Mouse (Mus musculus) R1 (cell line): ENCODE results near the gene Vasn.

Source experiments
- DNase-seq: peaks from one replicate; pipeline ENCODE4 v3.0.0-alpha.2; 2018; ENCODE audit warnings: low read depth, low spot score

The Vasn gene

DNA sequence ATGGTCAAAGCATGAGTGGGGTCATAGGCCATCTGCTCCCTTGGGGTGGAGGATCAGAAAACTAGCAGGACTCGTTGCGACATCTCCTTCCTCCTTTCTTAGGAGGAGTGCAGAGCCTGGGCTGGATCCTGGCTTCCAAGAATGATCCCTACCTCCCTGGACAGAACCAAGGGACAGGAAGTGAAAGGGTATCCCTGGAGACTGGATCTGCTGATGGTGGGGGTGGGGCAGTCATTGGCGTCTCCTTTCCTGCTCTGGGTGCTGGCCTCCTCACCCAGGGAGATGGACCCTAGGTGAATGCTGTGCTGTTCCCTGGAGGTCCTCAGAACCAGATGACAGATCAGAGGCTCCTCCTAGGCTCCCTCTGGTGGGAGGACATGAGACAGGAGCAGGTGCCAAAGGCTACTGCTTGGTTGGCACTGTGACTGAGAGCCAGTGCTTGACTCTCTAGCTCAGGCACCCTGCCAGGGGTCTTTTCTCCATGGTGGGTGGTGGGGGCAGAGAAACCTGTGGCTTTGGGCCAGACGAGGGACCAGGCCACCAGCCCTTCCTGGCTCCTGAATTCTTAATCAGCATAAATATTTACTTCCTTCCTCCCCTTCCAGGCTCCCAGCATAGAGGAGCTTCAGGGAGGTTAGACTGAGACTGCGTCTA lies 33.2 kb upstream of the Vasn start:
- DNase-seq: peak; percentile 43

DNA sequence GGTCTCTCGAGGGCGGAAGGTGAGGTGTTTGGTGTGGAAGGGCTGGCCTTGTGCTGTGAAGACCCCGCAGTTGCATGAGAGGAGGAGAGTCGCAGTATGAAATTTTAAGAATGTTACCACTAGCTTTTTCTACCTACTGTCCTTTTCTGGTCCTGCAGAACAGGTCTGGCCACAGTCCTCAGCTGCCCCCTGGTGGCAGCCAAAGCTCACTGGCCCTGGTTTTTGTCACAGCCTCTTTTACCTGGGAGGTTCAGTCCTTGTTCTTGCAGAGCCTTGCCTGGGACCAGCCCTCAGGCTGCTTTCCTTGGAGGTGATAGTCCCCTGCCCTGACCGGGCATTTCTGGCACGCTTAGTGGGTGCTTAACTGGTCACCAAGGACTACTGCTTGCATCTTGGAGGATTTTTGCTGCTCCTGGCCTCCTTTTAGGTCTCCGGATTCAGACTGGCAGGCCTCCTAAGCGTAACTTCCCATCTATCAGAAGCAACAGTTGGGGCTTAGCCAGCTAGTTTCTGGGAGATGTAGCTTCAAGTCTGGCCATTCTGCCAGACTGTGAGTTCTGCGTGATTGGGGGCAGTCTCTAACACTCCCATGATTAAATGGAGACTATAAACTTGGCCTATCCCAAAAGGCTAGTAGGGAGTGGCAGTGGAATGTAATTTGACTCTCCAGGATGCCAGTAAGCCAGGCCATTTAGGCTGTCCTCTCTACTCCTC lies 31.8 kb upstream of the Vasn start:
- peak; percentile 86 for DNase-seq

DNA sequence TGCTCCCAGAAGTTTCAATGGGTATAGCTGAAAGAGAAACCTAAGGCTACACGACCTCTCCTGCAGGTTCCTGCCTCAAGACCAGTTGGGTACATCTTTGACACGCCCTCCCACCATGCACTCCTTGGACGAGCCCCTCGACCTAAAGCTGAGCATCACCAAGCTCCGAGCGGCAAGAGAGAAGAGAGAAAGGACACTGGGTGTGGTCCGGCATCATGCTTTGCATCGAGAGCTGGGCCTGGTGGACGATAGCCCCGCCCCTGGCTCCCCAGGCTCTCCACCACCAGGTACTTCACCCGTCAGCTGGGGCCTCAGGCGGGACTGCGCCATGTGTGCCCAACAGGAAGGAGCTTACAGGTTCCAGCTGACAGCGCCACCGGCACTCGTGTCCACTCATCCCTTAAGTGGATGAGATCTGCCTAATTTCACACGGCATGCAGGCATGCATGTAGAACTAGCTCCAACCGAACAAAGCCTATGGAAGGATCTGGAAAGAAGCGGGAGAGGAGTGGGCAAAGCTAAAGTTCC lies 31.1 kb upstream of the Vasn start:
- DNase-seq: no peak

DNA sequence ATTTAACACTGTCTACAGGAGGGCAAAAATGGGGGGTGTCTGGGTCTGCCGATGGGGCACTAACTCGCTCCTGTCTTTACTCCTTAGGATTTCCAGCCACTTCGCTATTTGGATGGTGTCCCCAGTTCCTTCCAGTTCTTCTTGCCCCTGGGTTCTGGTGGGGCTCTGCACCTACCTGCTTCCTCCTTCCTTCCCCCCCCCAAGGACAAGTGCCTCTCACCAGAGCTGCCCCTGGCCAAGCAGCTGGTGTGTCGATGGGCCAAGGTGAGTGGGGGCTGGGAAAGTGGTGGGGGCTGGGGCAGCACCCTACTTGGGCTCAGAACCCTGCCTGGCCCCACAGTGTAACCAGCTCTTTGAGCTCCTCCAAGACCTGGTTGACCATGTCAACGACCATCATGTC lies 28.5 kb upstream of the Vasn start:
- no peak for DNase-seq

DNA sequence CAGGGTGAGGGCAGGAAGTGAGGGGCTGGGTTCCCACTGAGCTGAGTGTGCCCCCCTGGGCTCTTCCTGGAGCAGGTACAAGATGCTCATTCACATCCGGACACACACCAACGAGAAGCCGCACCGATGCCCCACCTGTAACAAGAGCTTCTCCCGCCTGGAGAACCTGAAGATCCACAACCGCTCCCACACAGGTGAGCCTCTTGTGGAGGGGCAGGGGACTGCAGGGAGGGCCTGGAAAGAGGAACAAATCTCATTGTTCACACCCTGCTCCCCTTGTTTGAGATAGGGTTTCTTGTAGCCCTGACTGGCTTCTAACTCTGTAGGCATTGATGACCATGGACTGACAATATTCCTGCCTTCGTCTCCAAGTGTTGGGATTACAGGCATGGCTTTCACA lies 28.1 kb upstream of the Vasn start:
- peak; percentile 69 for DNase-seq

DNA sequence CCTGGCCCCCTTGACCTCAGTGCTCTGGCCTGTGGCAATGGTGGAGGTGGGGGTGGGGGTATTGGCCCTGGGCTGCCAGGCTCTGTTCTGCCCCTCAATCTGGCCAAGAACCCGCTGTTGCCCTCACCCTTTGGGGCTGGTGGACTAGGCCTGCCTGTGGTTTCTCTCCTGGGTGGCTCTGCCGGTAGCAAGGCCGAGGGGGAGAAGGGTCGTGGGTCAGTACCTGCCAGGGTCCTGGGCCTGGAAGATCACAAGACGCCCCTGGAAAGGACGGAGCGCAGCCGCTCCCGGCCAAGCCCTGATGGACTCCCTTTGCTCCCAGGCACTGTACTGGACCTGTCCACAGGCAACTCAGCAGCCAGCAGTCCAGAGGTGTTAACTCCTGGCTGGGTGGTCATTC lies 26.0 kb upstream of the Vasn start:
- no peak for DNase-seq

DNA sequence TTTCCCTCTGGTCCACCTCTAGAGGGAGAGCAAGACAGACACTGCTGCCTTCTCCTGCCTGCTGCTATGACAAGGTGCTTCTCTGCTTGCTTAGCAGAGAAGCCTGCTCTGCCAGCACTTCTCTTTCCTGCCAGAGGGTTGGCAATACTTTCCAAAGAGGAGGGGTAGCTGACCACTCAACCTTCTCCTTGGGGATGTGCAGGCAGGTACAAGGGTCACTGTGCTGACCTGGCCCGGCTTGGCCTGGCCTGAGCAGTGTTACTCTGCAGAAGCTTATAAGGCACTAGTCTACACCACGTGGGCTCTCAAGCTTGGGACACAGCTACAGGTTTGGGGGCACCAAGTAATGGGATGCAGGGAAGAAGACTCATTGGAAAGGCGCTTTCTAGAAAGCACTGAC lies 25.1 kb upstream of the Vasn start:
- no peak for DNase-seq

DNA sequence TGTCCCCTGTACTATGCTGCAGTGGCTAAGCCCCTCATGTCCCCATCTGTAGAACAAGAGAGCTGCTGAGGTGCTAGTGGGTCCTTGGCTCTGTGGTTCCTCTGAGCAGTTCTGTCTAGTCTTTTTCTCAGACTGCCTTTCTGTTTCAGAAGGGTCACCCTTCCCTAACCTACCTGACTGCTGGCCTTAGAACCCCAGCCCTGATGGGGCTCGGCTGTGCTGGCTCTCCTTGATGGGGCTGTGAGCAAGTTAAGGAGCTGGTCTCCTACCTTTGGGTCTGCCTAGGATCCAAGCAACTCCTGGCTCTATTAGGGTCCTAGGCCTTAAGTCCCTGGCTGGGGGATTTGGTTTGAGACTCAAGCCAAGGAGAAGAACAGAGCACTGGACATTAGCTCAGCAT lies 24.4 kb upstream of the Vasn start:
- no peak for DNase-seq

DNA sequence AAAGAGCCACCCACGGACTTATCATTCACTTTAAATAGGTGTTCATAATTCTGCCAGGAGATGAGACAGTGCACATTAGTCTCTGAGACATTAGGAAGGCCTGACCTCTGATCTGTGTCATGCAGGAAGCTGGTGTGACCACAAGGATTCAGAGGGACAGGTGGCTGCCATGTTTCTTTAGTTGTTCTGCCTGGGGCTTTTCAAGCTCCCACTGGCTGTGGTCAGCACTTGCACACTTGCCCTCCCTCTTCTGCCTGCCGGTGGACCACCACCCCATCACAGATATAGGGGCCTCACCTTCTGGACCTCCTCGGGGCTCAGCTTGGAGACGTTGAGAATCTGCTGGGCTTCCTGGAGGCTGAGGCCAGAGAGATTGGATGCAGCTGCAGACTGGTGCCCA lies 22.9 kb upstream of the Vasn start:
- DNase-seq: no peak

DNA sequence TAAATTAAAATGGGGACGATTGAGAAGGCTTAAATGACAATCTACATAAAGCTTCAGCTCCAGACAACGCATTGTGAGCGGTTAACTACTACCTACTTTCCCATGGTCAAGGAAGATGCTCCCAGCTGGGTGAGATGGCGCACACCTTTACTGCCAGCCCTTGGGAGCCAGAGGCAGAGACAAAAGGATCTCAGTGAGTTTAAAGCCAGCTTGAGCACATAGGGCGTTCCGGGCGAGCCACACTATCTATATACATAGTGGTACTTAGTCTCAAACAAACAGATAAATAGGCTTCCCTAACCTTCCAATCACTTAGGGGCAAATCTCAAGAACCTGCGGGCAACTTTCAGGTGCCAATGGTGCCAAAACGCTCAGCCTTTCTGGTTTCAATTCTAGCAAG lies 15.7 kb upstream of the Vasn start:
- peak; percentile 46 for DNase-seq

DNA sequence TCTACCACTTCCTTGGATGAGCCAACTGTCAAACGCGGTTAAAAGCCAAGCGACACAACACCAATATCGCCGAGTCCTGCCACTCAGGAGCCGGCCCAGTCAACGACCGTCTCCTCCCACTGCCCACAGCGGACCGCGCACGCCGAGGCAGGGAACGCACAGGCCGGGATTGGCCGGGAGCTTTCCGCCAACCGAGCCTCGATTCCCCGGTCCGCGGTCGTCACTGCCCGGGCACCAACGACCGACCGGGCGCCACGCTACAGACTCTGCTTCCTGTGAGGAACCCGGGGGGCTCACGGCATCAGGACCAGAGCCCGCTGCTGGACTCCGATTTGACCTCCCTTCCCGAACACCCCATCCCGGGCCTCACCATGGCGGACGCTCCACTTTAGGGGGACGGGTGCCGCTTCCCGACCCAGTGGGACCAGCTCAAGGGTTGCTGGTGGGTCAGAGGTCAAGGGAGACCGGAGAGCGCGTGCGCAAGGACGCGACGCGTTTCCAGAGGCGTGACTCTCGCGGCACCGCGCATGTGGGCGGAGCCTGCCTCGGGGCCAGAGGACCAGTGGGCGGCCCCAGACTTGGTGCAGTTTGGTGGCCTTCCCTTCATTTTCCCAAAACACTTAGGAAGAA lies 15.1 kb upstream of the Vasn start, which contains the start of gene Pam16:
Gene Pam16 (minus strand): TSS at position 508 of the 630 bp plus-strand sequence.
- peak; percentile 93 for DNase-seq

DNA sequence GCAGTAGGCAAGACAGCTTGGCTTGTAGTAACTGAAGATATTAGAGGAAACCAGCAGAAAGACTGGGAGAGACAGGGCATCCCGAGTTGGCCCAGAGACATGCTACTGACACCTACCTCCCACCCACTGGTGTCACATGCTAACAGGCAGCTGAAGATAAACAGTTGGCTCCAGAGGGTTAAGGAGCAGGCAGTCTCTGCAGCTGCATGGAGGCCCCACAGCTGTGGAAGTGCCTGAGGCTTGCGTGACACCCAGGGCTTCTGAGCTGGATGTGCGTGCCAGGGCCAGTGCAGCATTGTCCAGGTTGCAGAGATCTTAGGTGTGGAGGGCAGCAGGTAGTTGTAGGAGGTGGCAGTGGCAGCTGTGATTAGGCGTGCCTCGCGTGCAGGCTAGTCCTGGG lies 12.6 kb upstream of the Vasn start:
- DNase-seq: no peak

DNA sequence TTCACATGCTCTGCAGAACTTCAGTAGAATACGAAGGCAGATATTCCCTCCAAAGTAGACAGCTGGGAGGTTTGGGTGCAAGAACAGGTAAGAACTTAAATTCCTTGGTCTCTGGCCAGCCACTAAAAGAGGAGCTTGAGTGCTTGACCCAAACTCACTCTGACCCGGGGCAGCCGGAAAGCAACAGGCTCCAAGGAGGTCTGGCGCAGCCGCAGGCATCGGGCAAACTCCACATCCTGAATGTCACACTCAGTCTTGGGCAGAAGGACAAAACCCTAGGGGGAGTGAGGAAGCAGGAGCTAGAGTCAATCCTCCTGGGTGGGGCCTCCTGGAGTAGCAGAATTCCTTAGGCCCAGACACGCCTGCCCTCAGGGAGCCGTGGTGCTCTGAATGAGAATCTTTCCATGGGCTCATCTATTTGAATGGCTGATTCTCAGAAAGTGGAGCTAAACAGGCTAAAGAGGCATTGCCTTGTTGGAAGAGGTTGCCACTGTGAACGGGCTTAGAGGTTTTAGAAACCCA lies 10.8 kb upstream of the Vasn start:
- DNase-seq: peak; percentile 70

DNA sequence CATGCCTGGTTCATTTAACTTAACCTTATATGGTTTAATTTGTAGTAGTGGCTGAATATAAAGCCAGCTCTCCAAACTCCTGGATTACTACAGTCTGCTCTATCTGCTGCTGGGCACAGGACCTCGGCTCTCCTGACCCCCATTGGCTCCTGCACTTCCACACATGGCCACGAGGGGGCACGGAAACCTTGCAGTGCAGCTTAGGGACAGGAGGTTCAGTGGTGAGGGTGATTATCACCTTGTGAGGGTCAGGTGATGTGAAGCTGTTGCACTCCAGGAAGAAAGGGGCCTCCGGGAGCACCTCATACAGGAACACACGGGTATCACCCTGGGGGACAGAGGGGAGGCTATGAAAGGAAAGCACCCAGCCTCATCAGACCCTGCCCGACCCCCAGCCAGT lies 9.8 kb upstream of the Vasn start:
- DNase-seq: peak; percentile 75

DNA sequence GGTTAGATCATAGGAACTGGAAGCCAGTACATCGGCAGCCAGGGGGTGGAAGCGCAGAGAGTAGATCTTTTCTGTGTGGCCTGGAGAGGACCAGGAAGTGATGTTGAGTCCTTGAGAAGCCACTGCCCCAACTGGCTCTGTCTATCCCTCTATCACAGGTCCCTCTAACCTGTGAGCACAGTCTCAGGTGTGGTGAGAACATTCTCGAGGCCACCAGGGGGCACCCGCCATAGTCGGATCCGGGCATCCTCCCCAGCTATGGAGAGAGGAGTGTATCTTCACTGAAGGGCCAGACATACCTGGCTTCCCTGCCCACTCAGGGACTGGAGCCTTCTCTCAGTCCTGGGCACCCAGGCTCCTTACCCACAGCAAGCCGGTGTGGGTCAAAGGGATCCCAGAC lies 7.7 kb upstream of the Vasn start:
- peak; percentile 73 for DNase-seq

DNA sequence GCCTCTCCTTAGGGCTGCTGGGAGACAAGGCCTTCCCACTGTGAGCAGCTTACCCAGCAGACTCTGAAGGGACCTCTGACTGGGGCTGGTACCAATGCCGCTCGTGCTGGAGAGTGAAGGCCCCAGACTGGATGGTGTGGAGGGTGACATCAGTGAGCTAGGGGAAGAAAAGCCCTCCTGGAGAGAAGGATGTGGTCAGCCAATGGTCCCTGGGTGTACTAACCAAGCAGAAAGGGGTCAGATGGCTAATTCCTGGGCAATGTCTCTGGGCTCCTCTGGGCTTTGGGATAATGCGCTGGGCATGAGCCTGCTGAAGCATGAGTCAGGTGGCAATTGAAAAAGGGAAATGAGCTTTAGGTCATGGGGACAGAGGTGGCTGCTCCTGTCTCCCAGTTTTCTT lies 6.1 kb upstream of the Vasn start:
- no peak for DNase-seq

DNA sequence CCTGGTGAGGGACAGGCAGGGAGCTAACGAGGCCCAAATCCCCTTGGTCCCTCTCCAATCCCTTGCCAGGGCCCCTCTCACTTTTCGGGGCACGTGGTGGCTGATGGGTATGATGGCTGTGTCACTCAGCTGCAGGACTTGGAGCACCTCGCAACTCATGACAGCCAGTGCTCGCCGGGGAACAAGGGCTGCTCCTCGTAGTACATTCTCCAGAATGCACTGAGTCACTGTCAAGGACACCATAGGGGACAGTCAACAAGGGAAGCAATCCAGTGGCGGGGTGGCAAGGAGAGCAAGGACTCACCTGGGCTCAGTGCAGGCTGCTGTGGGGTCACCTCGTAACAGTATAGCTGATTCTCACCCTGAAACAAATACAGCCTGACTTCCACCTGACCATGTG lies 5.1 kb upstream of the Vasn start:
- no peak for DNase-seq

DNA sequence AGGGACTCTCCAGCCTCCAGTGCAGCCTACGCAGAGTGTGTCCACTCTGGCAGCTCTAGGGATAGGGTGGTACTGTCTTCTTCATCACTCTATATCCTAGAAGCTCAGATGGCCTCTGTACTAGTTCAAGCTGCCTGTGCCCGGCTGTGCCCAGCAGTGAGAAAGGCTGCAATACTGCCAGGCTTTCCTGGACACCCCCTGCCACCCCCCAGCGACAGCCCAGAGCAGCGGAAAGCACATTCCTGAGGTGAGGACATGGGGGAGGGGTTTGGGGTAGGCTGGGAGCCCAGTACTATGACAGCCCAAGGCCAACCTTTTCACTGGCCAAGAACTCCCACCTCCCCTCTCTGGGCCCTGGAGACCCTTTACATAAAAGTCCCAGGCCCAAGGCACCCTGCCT lies 4.0 kb upstream of the Vasn start:
- no peak for DNase-seq

DNA sequence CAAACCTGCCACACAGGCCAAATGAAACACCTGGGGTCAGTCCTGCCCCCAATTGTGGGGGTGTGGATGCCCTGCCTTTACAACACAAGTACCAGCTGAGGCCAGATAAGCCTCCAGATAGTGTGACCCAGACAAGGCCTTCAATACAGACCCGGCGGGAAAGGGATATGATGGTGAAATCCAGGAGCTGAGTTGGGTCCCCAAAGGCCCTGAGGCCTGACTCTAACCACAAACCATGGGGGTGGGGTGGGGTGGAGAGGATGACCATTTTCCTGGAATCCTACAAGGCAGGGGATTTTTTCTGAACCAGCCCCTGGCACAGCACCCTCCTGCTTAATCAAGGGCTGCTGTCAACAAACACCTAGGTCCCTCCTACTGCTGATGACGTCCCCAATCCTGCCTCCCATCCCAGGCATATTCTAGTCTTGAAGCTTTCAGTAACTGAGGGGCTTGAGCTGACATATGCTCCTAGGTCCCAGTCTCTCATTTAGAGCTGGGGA lies 800 bp upstream of the Vasn start:
- no peak for DNase-seq

DNA sequence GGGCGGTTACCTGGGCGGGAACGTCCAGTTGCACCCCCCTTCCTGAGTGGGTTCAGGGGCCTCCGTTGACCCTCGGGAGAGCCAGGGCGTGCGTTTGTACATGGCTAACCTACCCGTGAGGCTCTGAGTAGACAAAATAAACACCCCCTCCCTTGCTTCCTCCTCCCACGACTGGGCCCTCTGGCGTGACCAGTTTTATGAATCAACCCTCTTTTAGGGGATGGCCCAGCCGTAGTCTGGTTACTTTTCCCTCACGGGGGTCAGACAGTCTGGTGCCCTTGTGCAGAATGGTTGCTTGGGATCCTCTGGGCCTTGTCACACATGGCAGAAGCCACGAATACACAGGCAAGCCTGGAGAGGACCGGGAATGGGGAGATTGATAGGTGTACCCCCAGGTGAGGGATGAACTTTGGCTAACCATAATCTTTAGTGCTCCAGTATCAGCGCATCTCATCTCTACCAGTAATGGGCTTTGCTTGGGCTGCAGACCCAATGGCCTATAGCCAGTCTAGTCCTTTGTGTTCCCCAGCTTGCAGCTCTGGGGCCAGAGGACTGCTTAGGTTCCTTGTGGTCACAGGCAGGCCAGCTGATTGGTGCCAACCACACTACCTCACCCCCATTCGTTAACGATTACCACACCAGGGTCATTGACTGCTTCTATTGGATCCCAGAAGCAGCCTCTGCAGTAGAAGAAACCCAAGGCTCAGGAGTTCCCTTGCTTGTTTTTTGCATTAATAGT lies 695 bp downstream of the Vasn start:
- DNase-seq: no peak

DNA sequence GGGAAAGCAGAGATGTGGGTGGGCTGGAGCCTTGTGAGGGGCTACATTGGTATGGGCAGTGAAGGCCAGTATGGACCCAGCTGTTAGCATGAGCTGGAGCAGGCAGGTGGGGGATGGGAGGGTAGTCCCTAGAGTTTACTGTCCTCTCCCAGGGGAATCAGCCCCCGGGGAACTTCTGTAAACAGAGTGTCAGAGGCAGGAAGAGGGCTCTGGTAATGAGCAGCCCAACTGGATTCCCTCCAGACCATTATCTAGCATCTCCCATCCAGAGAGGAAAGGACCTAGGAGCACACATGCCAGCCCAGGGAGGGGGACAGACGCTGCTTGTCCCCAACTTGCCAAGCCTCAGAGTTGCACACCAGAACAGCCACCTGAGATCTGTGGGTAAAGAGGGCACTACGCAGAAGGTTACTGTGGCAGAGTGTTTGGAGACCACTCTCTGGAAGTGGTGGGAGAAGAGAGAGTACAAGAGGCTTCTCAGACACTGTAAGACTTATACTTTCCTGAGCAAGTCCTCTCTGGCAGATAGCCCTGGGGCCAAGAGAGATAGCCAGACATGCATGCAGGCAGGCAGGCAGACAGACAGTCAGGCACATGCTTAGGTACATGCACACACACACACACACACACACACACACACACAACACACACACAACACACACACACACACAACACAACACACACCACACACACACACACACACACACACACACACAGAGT lies 1.5 kb downstream of the Vasn start:
- DNase-seq: no peak
